Mouse (Mus musculus): ENCODE measurements at regions not wholly inside any gene's neighbourhood (a gene's known extent, or its start where the extent isn't known, plus 50 kb on each side); places are given as distances from the start of the nearest gene placed in this dataset.

DNA sequence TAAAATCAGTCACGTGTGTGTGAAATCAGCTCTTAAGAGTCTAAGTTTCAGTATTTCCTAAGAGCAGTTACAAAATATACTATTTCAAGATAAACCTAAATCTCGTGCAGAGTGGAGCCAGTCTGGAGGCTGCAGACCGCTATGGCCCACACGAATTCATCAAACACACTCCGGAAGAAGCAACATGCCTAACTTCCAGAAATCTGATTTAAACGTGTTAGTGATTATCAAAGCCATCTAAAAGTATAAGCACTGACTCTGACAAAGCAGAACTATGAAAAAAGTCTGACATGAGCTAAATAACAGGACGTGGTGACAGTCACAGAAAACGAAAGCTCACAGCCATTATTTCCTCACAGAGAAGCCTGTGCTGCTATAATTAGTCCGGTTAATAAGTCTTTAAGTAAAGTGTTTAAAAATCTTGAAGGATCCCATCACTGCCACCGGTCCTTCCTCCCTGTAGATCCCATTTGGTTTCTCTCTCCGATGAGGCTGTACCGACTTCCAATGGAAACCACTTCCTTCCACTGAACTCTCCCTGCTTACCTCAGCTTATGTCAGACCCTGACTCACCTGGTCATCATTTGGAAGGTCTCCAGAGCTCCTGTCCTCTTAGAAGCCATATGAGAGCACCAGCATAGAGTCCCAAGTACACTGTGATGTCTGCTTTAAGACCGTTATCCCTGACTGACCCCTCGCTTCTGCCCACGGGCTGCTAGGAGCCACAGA lies 189.0 kb upstream of the Mkln1 start:
- DNase-seq = no peak
- TF ChIP-seq CTCF (IDR thresholded peaks at IDR 0.05; ENCODE audit: insufficient read depth, low read length) = no peak
- TF ChIP-seq POLR2A (IDR thresholded peaks at IDR 0.05; ENCODE audit: borderline replicate concordance, extremely low read depth, low read depth, low read length) = no peak
- WGBS = 42% methylated on average over 15 of the region's 15 CpGs
- H3K4me3 ChIP-seq (replicated peaks; ENCODE audit: extremely low read depth, low read depth, low read length) = no peak overlapping the region
- peaks cover 30% of the 10 kb centered on the region for H3K4me1 ChIP-seq (ENCODE audit: control insufficient read depth, insufficient read depth, low read length)

DNA sequence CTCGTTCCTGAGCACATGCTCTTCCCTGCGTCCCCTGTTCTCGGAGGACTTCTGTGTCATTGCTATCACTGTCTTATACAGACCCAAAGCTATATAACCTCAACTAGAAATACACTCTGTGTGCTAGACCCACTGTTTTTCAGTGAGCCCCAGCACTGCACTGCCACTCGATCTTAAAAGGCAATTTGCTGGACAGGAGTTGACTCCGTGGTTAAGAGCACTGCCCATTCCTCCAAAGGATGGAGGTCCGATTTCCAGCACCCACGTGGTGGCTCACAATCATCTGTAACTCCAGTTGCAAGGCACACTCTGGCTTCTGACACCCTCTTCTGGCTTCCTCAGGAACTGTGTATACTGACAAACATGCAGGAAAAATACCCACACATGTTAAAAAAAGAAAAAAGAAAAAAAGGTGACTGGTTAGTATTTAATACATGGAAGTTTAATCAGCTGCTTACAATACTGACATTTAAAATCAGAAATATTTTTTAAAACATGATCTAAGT lies 188.3 kb upstream of the Mkln1 start:
- 71% methylated on average over 7 of the region's 7 CpGs for WGBS
- 0 out of 2 replicates have a peak, but pooled peaks have one; percentile 9 for TF ChIP-seq CTCF (IDR thresholded peaks at IDR 0.05; ENCODE audit: insufficient read depth, low read length)
- TF ChIP-seq POLR2A (IDR thresholded peaks at IDR 0.05; ENCODE audit: borderline replicate concordance, extremely low read depth, low read depth, low read length) = no peak
- peaks cover 30% of the 10 kb centered on the region for H3K4me1 ChIP-seq (ENCODE audit: control insufficient read depth, insufficient read depth, low read length)
- DNase-seq = no peak
- no peak overlapping the region for H3K4me3 ChIP-seq (replicated peaks; ENCODE audit: extremely low read depth, low read depth, low read length)

DNA sequence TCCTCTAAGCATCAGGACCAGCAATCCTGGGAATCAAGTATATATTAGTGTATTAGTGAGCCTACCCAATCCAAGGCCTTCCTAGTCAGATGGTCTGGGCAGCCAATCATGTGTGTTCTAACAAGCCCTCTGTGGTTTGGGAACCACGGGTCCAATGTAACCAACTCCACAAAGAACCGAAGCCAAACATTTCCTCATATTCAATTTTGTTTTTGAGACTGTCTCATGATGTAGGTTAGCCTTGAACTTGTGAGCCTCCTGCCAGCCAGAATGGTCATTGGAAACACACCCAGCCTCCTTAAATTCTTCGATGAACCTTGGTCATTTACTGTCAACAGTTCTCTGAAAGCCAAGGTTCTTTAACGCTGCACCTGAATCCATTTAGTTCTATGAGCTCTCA lies 187.4 kb upstream of the Mkln1 start:
- no peak for DNase-seq
- TF ChIP-seq POLR2A (IDR thresholded peaks at IDR 0.05; ENCODE audit: borderline replicate concordance, extremely low read depth, low read depth, low read length) = no peak
- TF ChIP-seq CTCF (IDR thresholded peaks at IDR 0.05; ENCODE audit: insufficient read depth, low read length) = no peak
- 60% methylated on average over 4 of the region's 4 CpGs for WGBS
- Histone ChIP-seq H3K4me1 (ENCODE audit: control insufficient read depth, insufficient read depth, low read length) (peaks cover 26% of the 10 kb centered on the region), H3K4me3 (replicated peaks; ENCODE audit: extremely low read depth, low read depth, low read length) (no peak overlapping the region)

DNA sequence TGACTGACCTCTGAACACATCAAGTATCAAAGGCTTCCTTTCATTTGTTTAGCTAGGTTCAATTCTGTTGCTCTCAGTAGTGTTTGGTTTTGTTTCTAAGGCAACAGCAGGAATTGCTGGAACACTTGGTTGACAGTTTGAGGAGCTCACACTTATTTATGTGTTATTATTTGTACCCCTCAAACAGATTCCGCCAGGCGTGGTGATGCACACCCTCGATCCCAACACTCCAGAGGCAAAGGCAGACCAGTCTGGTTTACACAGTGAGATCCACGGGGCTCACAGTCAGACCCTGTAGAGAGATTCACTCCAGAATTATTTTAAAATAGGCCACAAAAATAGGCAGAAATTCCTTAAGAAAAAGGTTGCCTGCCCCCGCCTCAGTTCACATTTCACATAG lies 186.9 kb upstream of the Mkln1 start:
- DNase-seq = no peak
- H3K4me3 ChIP-seq (replicated peaks; ENCODE audit: extremely low read depth, low read depth, low read length) = no peak overlapping the region
- H3K4me1 ChIP-seq (ENCODE audit: control insufficient read depth, insufficient read depth, low read length) = peaks cover 24% of the 10 kb centered on the region
- TF ChIP-seq CTCF (IDR thresholded peaks at IDR 0.05; ENCODE audit: insufficient read depth, low read length) (no peak), POLR2A (IDR thresholded peaks at IDR 0.05; ENCODE audit: borderline replicate concordance, extremely low read depth, low read depth, low read length) (no peak)
- WGBS = 62% methylated on average over 5 of the region's 5 CpGs

DNA sequence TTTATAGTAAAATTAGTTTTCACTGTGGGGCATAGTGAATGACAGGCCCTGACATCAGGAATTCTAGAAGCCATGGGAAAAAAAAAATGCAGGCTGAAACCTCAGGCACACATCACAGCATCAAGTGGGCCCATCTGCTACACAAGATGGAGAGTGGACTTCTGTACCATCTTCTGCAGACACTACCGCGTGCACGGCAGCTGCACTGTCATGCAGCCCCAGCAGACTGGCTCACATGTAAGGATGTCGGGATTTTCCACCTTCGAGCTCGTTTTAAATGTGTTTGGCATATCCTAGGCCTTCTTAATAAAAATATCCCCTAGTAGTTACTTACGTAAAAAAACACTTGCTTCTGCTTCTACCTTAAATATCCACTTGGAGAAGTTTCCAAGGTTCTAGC lies 186.5 kb upstream of the Mkln1 start:
- Histone ChIP-seq H3K4me3 (replicated peaks; ENCODE audit: extremely low read depth, low read depth, low read length) (no peak overlapping the region), H3K4me1 (ENCODE audit: control insufficient read depth, insufficient read depth, low read length) (peaks cover 24% of the 10 kb centered on the region)
- no peak for DNase-seq
- TF ChIP-seq POLR2A (IDR thresholded peaks at IDR 0.05; ENCODE audit: borderline replicate concordance, extremely low read depth, low read depth, low read length) (no peak), CTCF (IDR thresholded peaks at IDR 0.05; ENCODE audit: insufficient read depth, low read length) (no peak)
- WGBS = 82% methylated on average over 7 of the region's 7 CpGs

DNA sequence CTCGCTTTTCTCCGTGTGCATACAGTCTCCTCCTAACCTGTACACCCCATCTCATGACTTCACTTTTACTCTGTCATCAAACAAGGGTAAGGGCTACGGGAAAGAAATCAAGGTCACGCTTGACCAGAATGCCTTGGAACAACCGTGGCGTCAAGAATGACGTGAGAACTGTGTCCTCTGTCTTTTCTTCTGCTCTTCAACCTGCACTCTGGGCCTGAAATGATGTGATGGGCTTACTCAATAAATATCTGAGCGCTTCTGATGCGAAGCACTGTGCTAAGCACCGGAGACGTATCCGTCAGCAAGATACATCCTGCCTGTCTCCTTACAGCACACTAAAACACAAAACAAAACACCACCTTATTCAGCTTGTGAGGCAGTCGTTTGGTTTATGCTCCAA lies 185.8 kb upstream of the Mkln1 start:
- Histone ChIP-seq H3K4me1 (ENCODE audit: control insufficient read depth, insufficient read depth, low read length) (peaks cover 24% of the 10 kb centered on the region), H3K4me3 (replicated peaks; ENCODE audit: extremely low read depth, low read depth, low read length) (no peak overlapping the region)
- WGBS = 79% methylated on average over 13 of the region's 13 CpGs
- DNase-seq = no peak
- TF ChIP-seq CTCF (IDR thresholded peaks at IDR 0.05; ENCODE audit: insufficient read depth, low read length) (no peak), POLR2A (IDR thresholded peaks at IDR 0.05; ENCODE audit: borderline replicate concordance, extremely low read depth, low read depth, low read length) (no peak)

DNA sequence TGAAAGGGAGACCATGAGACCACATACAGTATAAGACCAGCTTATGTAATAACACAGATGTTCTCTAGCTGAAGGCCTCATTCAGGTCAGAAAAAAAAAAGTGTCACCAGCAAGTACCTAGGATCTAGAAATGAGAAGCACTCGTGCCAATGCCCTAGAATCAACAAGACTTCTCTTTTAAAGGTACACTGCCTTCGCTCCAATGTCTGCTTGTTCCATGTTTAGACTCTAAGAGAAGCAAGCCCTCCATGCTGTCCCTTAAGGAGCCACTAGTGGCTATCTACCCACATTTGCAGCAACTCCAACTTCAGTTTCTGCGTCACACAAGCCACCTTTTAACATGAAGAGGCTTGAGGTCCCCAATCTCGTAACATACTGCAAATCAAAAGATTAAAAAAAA lies 185.4 kb upstream of the Mkln1 start:
- Histone ChIP-seq H3K4me3 (replicated peaks; ENCODE audit: extremely low read depth, low read depth, low read length) (no peak overlapping the region), H3K4me1 (ENCODE audit: control insufficient read depth, insufficient read depth, low read length) (peaks cover 24% of the 10 kb centered on the region)
- WGBS = 62% methylated on average over 4 of the region's 4 CpGs
- no peak for DNase-seq
- TF ChIP-seq CTCF (IDR thresholded peaks at IDR 0.05; ENCODE audit: insufficient read depth, low read length) (no peak), POLR2A (IDR thresholded peaks at IDR 0.05; ENCODE audit: borderline replicate concordance, extremely low read depth, low read depth, low read length) (no peak)

DNA sequence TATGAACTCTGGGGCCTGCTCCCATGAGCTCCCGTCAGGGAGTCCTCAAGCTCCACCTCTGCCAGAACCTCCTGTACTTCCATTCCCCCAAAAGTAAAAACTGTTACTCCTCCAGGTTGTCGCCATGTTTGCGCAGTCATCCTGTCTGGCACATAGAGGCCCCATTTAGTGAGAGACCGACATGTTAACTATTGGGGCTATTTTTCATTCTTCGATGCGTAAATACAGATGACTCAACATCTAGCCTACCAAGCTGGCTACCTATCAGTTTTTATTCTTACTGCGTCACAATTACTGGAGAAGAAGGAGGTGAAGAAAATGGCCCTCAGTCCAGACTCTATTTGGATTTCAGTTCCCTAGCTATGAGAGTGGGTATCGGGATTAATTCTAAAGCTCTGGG lies 182.9 kb upstream of the Mkln1 start:
- peaks cover 17% of the 10 kb centered on the region for H3K4me1 ChIP-seq (ENCODE audit: control insufficient read depth, insufficient read depth, low read length)
- 57% methylated on average over 8 of the region's 8 CpGs for WGBS
- peak overlapping the region; percentile 95 for H3K4me3 ChIP-seq (replicated peaks; ENCODE audit: extremely low read depth, low read depth, low read length)
- TF ChIP-seq POLR2A (IDR thresholded peaks at IDR 0.05; ENCODE audit: borderline replicate concordance, extremely low read depth, low read depth, low read length) (no peak), CTCF (IDR thresholded peaks at IDR 0.05; ENCODE audit: insufficient read depth, low read length) (no peak)
- no peak for DNase-seq

DNA sequence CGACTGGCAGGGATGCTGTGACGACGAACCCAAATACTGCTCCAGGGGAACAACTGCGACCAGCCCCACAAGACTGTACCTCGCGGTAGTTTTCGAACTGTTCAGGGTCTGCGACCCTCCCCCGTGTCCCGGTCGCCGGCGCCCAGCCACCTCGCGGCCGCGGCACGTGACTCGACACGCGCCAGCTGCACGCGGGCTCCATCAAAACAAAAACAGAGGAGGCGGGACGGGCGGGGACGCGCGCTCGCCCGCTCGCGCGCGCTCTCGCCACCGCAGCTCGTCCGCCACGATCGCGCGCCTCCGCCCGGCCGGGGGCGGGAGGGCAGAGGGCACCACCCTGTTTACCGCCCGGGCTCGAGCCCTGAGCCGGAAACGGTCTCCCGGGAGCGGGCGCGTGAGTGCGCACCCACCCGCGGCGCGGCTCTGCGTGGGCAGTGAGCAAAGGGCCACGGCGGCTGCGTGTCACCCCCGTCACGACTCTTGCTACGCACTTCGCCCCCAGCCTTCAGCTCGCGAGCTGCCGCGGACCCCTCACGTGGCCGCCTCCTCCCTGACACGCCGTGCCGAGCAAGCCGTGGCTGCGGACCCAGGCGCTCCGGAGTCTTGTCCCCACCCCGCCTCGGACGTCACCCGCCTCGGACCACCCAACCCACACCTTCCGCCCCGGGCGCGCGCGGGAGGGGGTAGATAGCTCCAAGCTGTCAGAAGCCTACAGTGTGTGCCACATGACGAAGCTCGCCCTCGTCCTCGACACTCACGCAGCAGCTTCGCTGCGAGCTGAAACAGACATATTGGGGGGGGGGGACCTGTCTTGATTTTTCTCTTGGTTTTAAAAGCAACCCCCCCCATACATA lies 182.1 kb upstream of the Mkln1 start:
- peak; percentile 91 for DNase-seq
- H3K4me1 ChIP-seq (ENCODE audit: control insufficient read depth, insufficient read depth, low read length) = peaks cover 18% of the 10 kb centered on the region
- under 1% methylated on average over 100 of the region's 100 CpGs for WGBS
- TF ChIP-seq CTCF (IDR thresholded peaks at IDR 0.05; ENCODE audit: insufficient read depth, low read length) = no peak
- TF ChIP-seq POLR2A (IDR thresholded peaks at IDR 0.05; ENCODE audit: borderline replicate concordance, extremely low read depth, low read depth, low read length) = peak; percentile 84
- H3K4me3 ChIP-seq (replicated peaks; ENCODE audit: extremely low read depth, low read depth, low read length) = peak overlapping the region; percentile 95

All from lung, adult 2 months (tissue).